Mouse (Mus musculus) layer of hippocampus, adult 2 months (tissue): ENCODE data around the gene Acr. TPM values are rescaled to one million over a fixed set of nuclear protein-coding genes. Genes with fewer than 3 reads are reported as not detected.
A peak's percentile ranks its signal among the peaks of the same experiment; 100 is the strongest.

Experiments
- DNase-seq, 2 experiments: peaks; one replicate each; pipeline ENCODE4 v3.0.0; 2022; ENCODE audit warnings: low spot score in 2 of 2
- H3K27ac ChIP-seq: fragments of 200-600 bp; 2 replicates; pipeline ENCODE4 v1.8.1; 2022
- H3K4me3 ChIP-seq: fragments of 200-600 bp; 2 replicates; pipeline ENCODE4 v1.8.1; 2022; ENCODE audit warnings: mild to moderate bottlenecking
- CTCF ChIP-seq: fragments of 200-600 bp; conservative IDR thresholded peaks from 2 replicates; pipeline ENCODE4 v1.8.1; 2022; ENCODE audit warnings: antibody characterized with exemption, mild to moderate bottlenecking, moderate library complexity
- total RNA-seq, 2 experiments: library from RNA; stranded (reverse); gene quantifications; 2 replicates each; pipeline ENCODE4 v1.2.3; 2021

The Acr gene
- total RNA-seq, 2 experiments from 2014 or later = 0.92 to 1.3 TPM

DNA sequence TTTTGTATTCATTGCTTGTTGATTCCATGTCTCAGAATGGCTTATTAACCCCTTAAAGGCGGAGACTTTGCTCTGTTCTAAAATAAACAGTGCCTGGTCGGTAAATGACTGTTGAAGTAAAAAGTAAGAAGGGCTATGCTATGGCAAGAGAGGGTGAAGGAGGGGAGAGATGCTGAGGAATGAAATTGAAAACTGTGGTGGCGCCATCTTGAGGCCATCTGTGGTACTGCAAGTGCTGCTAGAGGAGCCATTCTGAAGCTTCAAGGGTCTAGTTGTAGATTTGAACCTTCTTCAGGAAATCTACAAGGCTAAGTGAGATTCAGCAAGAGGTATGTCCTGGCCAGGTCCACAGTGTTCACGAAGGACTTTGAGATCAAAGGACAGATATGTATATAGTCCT is 37.8 kb upstream of the Acr start:
- Histone ChIP-seq H3K4me3 (no peak overlapping the region), H3K27ac (no peak overlapping the region; the same call in 1 of the 2 replicates)
- TF ChIP-seq CTCF = peak; percentile 99; the same call in 1 of the 2 replicates
- peak in 1 of 2 experiments; percentile 78 for DNase-seq

GRCm38 (mm10) chr15:89531399-89531798 is 36.7 kb upstream of the Acr start:
- Histone ChIP-seq H3K4me3 (no peak overlapping the region), H3K27ac (0 out of 2 replicates have a peak overlapping the region, but pooled peaks have one; percentile 90)
- DNase-seq = no peak
- no peak for TF ChIP-seq CTCF

DNA sequence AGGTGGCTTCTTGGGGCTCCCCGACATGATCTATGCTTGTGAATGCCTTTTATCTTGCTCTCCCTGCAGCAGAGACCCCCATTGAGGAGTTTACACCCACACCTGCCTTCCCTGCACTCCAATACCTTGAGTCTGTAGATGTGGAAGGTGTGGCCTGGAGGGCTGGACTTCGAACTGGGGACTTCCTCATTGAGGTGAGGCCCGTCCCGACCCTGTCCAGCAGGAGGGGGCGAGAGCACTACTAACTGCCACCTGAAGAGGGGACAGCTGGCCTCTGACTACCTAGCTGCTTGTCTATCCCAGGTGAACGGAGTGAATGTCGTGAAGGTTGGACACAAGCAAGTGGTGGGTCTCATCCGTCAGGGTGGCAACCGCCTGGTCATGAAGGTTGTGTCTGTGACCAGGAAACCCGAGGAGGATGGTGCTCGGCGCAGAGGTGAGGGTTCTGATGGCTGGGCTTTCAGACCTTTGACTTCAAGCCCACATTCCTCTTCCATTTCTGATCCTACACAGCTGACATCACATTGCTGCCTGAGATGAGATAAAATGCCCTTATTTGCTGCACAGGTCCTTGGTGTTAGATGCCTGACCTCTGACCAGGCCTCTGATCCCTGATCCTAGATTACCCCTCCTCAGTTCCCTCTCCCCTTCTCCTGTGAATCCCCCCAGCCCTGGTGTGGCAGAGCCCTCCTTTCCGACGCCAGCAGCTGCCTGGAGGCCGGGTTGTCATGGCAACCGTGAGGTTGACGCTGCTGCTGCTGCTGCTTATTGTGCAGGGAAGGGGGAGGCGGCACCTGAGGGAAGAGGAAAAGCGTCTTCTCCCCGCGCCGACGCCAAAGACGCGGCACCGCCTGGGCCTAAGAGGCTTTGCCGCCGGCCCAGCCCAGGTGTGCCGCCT is 35.9 kb upstream of the Acr start:
- Histone ChIP-seq H3K4me3 (peak overlapping the region; percentile 60), H3K27ac (peak overlapping the region; percentile 90)
- no peak for TF ChIP-seq CTCF
- DNase-seq = peak; percentile 78 to 86

DNA sequence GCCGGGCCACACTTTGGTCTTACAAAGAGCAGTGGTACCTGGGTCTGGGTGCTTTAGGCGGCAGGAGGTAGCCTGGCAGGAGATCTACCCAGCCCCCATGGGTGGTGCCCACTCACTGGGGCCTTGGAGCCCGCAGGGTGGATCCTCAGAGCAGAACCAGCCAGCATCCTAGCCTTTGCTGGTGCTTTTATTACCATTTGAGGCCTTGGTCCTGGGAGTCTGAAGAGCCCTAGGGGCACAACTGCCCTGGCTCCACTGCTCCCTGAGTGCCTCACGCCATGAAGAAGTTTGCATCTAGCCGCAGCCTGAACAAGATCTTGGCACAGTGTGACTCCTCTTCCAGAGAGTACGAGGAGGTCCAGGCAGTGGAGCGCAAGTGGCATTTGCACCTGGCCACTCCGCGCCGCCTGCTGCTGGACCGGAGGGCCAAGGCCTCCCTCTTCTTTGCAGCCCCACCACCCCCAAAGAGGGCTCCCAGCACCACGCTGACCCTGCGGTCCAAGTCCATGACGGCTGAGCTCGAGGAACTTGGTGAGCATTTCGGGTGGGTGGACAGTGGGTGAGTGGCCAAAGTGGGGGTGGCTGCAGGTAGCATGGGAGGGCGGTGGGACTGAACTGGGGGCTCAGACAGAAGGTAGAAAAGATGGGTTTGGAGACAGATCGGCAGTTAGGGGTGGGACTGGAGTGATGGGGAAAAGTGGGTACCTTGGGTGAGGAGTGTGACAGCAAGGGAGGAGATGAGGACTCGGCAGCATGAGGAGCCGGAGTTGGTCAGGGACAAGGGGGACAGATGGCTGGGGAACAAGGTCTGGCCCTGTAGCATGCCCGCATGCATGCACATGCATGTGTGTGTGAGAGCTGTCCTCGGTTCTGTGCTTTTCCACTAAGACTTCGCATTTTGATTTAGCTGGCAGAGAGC is 34.9 kb upstream of the Acr start:
- TF ChIP-seq CTCF = no peak
- DNase-seq = no peak
- Histone ChIP-seq H3K4me3 (peak overlapping the region; percentile 60), H3K27ac (peak overlapping the region; percentile 90)

DNA sequence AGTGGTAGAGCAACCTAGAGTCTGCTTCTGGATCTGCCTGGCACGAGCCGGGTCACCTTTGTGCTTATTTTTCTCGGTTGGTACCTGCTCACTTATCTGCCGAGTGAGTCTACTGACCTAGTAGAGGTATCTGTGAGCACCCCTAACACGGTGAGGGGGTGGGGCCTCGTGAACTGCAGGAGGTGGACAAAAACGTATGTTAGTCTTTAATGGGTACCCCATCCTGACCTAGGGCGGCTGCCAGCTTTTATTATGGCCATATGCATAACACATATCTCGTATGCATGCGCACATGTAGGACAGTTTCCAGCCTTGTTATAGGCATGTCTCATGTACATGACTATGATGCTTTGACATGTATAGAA is 34.3 kb upstream of the Acr start:
- no peak for DNase-seq
- H3K4me3 ChIP-seq = peak overlapping the region; percentile 60
- H3K27ac ChIP-seq = peak overlapping the region; percentile 90
- TF ChIP-seq CTCF = no peak

- H3K27ac ChIP-seq = no peak overlapping the region
- no peak for TF ChIP-seq CTCF
Measured at GRCm38 (mm10) chr15:89544171-89544570, 24.0 kb upstream of the Acr start.

DNA sequence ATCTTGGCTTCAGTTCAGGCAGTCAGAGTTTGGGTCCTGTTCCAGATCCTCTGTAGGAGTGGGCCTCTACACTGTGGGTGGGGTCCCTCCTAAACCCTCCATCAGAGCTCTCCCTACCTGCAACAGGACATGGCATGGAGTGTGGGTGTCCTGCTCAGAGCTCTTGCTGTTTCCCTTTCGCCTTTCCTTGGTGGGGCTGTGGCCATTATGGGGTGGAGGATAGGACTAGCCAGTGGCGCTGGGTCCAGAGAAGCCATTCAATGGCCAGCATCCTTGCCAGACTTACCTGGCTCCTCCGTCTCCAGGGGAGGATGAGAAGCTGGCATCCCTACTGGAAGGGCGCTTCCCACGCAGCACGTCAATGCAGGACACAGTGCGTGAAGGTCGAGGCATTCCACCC is 20.8 kb upstream of the Acr start:
- TF ChIP-seq CTCF = no peak
- DNase-seq = no peak
- H3K27ac ChIP-seq = no peak overlapping the region
- no peak overlapping the region for H3K4me3 ChIP-seq

More at GRCm38 (mm10) chr15:89544171-89544570, 24.0 kb upstream of the Acr start:
- no peak overlapping the region for H3K4me3 ChIP-seq
- no peak for DNase-seq

DNA sequence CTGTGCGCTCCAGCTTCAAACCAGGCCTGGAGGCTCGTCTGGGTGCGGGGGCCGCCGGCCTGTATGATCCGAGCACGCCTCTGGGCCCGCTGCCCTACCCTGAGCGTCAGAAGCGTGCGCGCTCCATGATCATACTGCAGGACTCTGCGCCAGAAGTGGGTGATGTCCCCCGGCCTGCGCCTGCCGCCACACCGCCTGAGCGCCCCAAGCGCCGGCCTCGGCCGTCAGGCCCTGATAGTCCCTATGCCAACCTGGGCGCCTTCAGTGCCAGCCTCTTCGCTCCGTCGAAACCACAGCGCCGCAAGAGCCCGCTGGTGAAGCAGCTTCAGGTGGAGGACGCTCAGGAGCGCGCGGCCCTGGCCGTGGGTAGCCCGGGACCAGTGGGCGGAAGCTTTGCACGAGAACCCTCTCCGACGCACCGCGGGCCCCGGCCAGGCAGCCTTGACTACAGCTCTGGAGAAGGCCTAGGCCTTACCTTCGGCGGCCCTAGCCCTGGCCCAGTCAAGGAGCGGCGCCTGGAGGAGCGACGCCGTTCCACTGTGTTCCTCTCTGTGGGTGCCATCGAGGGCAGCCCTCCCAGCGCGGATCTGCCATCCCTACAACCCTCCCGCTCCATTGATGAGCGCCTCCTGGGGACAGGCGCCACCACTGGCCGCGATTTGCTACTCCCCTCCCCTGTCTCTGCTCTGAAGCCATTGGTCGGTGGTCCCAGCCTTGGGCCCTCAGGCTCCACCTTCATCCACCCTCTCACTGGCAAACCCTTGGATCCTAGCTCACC is 20.1 kb upstream of the Acr start:
- DNase-seq = peak in 1 of 2 experiments; percentile 29
- no peak overlapping the region; the same call in 1 of the 2 replicates for H3K27ac ChIP-seq
- TF ChIP-seq CTCF = peak; percentile 53
- peak overlapping the region; percentile 29 for H3K4me3 ChIP-seq

DNA sequence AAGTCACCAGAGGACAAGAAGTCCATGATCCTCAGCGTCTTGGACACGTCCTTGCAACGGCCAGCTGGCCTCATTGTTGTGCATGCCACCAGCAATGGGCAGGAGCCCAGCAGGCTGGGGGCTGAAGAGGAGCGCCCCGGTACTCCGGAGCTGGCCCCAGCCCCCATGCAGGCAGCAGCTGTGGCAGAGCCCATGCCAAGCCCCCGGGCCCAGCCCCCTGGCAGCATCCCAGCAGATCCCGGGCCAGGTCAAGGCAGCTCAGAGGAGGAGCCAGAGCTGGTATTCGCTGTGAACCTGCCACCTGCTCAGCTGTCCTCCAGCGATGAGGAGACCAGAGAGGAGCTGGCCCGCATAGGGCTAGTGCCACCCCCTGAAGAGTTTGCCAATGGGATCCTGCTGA is 19.3 kb upstream of the Acr start:
- no peak overlapping the region; the same call in 1 of the 2 replicates for H3K27ac ChIP-seq
- no peak for DNase-seq
- TF ChIP-seq CTCF = no peak
- peak overlapping the region; percentile 29 for H3K4me3 ChIP-seq

DNA sequence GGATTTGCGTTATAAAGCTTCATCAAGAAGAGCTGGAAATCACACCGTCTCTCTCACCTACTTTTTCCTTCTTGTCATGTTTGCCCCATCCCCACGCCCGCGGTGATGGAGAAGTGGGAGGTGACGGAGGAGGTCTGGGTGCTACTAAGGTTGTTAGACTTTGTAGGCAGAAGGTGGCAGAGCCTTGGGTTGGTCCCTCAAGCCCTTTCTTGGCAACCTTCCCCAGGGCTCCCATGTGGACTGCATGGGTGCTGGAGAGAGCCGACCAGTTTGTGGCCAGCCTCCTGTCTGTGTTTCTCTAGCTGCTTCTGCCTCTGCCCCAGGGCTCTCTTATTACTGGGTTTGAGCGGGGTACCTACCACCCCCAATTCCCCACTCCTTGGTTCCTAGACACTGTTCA is 17.6 kb upstream of the Acr start:
- H3K27ac ChIP-seq = no peak overlapping the region
- no peak overlapping the region for H3K4me3 ChIP-seq
- no peak for DNase-seq
- TF ChIP-seq CTCF = no peak

DNA sequence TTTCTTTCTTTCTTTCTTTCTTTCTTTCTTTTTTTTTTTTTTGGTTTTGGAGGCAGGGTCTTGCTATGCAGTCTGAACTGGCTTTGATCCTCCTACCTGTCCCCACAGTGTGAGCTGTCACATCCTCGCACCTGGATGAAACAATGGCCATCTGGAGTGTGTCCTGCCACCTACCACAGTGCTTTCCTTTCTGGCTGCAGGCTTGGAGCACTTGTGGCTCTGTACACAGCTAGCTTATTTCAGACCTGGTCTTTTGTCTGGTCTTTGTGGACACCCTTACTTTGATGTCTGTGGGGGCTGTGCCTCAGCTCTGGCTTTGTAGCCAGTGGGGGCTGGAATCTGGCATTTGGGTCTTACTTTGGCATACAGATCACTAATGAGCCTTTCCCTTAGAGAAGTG is 16.4 kb upstream of the Acr start:
- Histone ChIP-seq H3K27ac (no peak overlapping the region), H3K4me3 (no peak overlapping the region)
- no peak for DNase-seq
- TF ChIP-seq CTCF = no peak

DNA sequence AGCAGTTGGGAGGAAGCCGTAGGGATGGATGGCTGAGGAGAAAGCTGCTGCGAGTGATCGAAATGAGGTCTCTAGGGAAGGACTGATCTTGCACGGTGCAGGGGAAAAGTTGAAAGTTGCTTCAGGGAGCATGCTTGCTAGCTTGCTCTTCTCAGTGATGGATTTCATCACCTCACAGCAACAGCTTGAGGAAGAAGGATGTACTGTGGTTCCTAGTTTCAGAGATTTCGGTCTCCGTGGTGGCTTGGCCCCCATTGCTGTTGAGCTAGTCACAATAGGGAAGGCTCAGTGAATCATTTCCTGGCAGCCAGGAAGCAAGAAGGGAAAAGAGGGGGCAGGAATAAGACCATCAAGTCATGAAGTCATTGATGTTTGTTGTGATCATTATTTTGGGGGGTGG is 12.5 kb upstream of the Acr start:
- no peak overlapping the region for H3K4me3 ChIP-seq
- TF ChIP-seq CTCF = no peak
- no peak overlapping the region for H3K27ac ChIP-seq
- DNase-seq = no peak
